Mouse (Mus musculus): ENCODE measurements around the gene Vps9d1. TPM values are rescaled to one million over a fixed set of nuclear protein-coding genes. Genes with fewer than 3 reads are reported as not detected.
A peak's percentile ranks its signal among the peaks of the same experiment; 100 is the strongest.
"Not testable (repeated sequence)": the region's sequence is repeated elsewhere in the genome, so short reads cannot be mapped to it uniquely, and the experiment has no call there.

Gene Vps9d1
- polyA plus RNA-seq, 1 experiment from 2014 or later: 20.5 TPM

DNA sequence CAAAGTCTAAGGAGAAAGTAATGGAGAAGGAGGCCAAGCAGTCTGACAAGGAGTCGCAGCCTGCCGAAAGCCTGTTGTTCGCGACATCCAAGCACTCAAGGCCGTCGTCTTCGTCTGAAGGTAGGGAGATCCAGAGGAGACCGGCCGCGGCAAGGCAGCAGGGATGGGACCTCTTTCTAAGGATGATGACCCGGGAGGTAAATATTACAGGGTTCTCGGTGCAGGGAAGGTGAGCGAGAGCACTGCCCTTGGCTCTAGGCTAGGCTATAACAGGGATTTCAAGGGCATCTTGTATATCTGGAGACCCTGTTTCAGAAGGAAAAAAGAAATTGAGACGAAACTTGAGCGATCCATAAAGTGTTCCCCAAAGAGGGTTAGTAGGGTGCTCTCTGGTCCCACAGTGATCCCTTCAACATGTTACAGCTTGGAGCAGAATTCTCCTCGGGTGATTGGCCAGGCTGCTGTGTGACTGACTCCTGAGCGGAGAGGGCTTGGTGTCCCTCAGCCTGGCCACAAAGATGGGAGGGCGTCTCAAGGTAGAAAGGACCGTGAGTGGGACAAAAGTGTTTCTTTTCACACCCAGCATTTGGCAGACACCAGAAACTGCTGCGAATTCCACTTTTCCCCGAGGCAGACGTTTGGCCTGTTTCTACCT lies 40.9 kb downstream of the Vps9d1 start:
- peak overlapping the region; percentile 82 to 91 for H3K4me3 ChIP-seq (ENCODE audit: control insufficient read depth in 1 of 2, insufficient read depth in 1 of 2, low read depth in 1 of 2, low read length in 2 of 2)
- no peaks in the 10 kb centered on the region for H3K9me3 ChIP-seq (ENCODE audit: control insufficient read depth, low read length)
- H3K27me3 ChIP-seq (ENCODE audit: control insufficient read depth, insufficient read depth, low read length): no peaks in the 10 kb centered on the region
- H3K36me3 ChIP-seq (ENCODE audit: control insufficient read depth, insufficient read depth, low read length): peaks cover 24% of the 10 kb centered on the region
- H3K27ac ChIP-seq (replicated peaks in 1 of 2; ENCODE audit: control insufficient read depth in 1 of 2, insufficient read depth in 1 of 2, low read depth in 2 of 2, low read length in 2 of 2): peak overlapping the region; percentile 6 to 41; a peak in 2 of 4 replicates
- peaks cover 13 to 19% of the 10 kb centered on the region in 2 experiments for H3K4me1 ChIP-seq (ENCODE audit: control insufficient read depth in 2 of 2, insufficient read depth in 2 of 2, low read length in 2 of 2)
- H3K9ac ChIP-seq (ENCODE audit: low read length): peak overlapping the region; percentile 96
- H3K4me2 ChIP-seq (ENCODE audit: low read length): peak overlapping the region; percentile 65
- ATAC-seq (ENCODE audit: insufficient number of reproducible peaks, insufficient read depth, low FRiP score, low read depth): peak; percentile 4; the same call in 1 of the 2 replicates
- WGBS: 18% methylated on average over 22 of the region's 22 CpGs

DNA sequence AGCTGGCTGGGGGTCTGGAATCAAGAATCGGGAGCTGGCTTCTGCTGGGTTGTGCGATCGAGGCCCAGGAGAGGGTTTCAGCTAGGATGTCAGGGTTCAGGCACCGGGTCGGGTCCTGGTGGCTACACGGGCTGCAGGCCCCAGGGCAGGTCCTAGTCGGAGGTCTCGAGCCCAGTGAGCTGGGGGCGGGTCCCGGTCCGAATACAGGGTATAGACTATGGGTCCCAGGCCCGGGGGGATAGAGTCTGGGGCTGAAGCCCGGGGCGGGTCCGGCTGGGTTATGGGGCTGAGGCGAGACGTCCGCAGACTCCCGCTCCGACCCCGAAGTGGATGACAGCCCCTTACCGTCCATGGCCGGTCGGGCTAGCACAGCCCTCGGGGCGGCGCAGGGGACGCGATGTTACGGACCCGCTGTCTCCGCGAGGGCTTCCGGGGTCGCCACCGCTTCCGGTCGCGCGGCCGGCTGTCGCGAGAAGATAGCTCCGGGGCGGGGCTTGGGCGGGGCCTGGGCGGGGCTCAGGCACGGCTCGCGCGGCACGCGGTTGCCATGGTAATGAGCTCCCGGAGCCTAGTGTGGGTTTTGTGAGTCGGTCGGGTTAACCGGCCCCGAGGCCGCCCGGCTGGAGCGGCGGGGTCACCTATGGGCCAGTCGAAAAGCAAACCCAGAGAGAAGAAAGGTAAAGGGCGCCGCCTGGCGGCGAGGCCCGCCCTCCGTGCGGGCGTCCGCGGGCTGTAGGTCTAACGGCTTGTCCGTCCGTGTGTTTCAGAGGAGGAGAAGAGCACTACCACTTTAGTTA lies 41.6 kb downstream of the Vps9d1 start, which contains the start of the genes Chmp1a and Spata33:
TSS of gene Chmp1a (minus strand) at position 443 of the 797 bp plus-strand sequence.
TSS of gene Spata33 (plus strand) at position 512 of the 797 bp plus-strand sequence.
- Histone ChIP-seq H3K4me3 (ENCODE audit: control insufficient read depth in 1 of 2, insufficient read depth in 1 of 2, low read depth in 1 of 2, low read length in 2 of 2) (peak within 1 kb of the TSS; percentile 82 to 91), H3K4me1 (ENCODE audit: control insufficient read depth in 2 of 2, insufficient read depth in 2 of 2, low read length in 2 of 2) (peaks cover 13 to 19% of the 10 kb centered on the region in 2 experiments), H3K27me3 (ENCODE audit: control insufficient read depth, insufficient read depth, low read length) (no peaks in the 10 kb centered on the region), H3K36me3 (ENCODE audit: control insufficient read depth, insufficient read depth, low read length) (peaks cover 31% of the 10 kb centered on the region), H3K9me3 (ENCODE audit: control insufficient read depth, low read length) (no peaks in the 10 kb centered on the region), H3K4me2 (ENCODE audit: low read length) (peak within 1 kb of the TSS; percentile 65), H3K9ac (ENCODE audit: low read length) (peak within 1 kb of the TSS; percentile 96), H3K27ac (replicated peaks in 1 of 2; ENCODE audit: control insufficient read depth in 1 of 2, insufficient read depth in 1 of 2, low read depth in 2 of 2, low read length in 2 of 2) (peak within 1 kb of the TSS; percentile 6 to 41; a peak in 3 of 4 replicates)
- WGBS: under 1% methylated on average over 72 of the region's 76 CpGs
- ATAC-seq (ENCODE audit: insufficient number of reproducible peaks, insufficient read depth, low FRiP score, low read depth): peak; percentile 87

DNA sequence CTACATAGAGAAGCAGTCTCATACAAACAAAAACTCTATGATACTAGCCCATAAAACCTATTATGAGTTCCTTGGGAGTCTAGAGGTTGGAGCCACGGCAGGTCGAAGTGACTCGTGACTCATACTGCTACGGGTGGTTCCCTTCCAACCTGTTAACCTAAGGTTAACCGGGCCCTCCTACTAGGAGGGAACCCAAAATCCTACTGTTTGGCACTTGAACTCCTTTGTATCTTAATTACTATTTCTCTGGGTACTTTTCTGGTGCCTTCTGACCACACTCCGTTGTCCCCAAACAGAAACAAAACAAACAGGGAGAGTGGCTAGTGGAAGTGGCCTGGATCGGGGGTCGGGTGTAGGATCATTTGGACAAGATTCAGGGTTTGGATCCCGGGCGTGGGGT lies 42.3 kb downstream of the Vps9d1 start:
- Histone ChIP-seq H3K36me3 (ENCODE audit: control insufficient read depth, insufficient read depth, low read length) (peaks cover 38% of the 10 kb centered on the region), H3K9me3 (ENCODE audit: control insufficient read depth, low read length) (no peaks in the 10 kb centered on the region)
- ATAC-seq (ENCODE audit: insufficient number of reproducible peaks, insufficient read depth, low FRiP score, low read depth): no peak

DNA sequence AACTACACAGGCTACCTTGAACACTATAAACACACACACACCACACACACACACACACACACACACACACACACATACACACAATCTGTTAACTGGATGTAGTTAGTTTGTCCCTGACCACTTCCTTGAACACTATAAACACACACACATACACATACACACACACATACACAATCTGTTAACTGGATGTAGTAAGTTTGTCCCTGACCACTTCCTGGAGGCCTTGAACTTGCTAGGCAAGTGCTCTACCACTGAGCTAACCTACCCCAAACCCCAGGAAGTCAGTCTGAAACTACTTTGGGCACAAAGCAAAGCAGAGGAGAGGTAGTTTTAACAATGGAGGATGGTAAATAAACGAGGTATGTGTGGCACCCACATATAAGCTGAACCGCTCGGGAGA lies 50.6 kb downstream of the Vps9d1 start:
- H3K4me2 ChIP-seq (ENCODE audit: low read length): no peak overlapping the region

More for the DNA sequence above, 42.3 kb downstream of the Vps9d1 start:
- H3K27ac ChIP-seq (replicated peaks in 1 of 2; ENCODE audit: control insufficient read depth in 1 of 2, insufficient read depth in 1 of 2, low read depth in 2 of 2, low read length in 2 of 2): no peak overlapping the region
- H3K27me3 ChIP-seq (ENCODE audit: control insufficient read depth, insufficient read depth, low read length): no peaks in the 10 kb centered on the region
- H3K4me2 ChIP-seq (ENCODE audit: low read length): peak overlapping the region; percentile 65
- H3K4me3 ChIP-seq (ENCODE audit: control insufficient read depth in 1 of 2, insufficient read depth in 1 of 2, low read depth in 1 of 2, low read length in 2 of 2): peak overlapping the region; percentile 82 to 91
- peaks cover 13 to 19% of the 10 kb centered on the region in 2 experiments for H3K4me1 ChIP-seq (ENCODE audit: control insufficient read depth in 2 of 2, insufficient read depth in 2 of 2, low read length in 2 of 2)
- 40% methylated on average over 10 of the region's 10 CpGs for WGBS
- peak overlapping the region; percentile 96 for H3K9ac ChIP-seq (ENCODE audit: low read length)

DNA sequence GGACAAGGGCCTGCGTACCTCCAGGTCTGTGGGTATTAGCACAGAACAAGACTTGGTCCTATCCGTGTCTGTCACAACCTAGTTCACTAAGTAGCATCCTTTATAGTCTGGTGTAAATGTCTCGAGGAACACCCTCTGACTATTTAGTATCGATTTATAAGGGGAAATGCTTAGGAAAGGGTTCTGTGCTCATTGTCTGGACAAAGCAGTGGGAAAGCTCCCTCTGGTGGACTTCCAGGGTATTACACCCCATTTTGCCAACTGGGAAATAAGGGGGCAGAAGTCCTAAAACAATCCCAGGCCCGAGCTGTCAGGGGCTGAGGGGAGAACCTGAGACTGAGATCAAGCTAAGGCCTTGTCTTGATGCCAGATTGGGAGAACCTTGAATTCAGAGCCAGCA lies 51.9 kb downstream of the Vps9d1 start:
- no peak overlapping the region for H3K4me2 ChIP-seq (ENCODE audit: low read length)
- no peaks in the 10 kb centered on the region; the same call in 1 of the 2 replicates for H3K27me3 ChIP-seq (ENCODE audit: control insufficient read depth, insufficient read depth, low read length)
- 28% methylated on average over 5 of the region's 5 CpGs for WGBS
- no peak overlapping the region for H3K4me3 ChIP-seq (ENCODE audit: control insufficient read depth in 1 of 2, insufficient read depth in 1 of 2, low read depth in 1 of 2, low read length in 2 of 2)
- no peaks in the 10 kb centered on the region for H3K4me1 ChIP-seq (ENCODE audit: control insufficient read depth in 2 of 2, insufficient read depth in 2 of 2, low read length in 2 of 2)
- no peak overlapping the region for H3K27ac ChIP-seq (replicated peaks in 1 of 2; ENCODE audit: control insufficient read depth in 1 of 2, insufficient read depth in 1 of 2, low read depth in 2 of 2, low read length in 2 of 2)
- no peak overlapping the region for H3K9ac ChIP-seq (ENCODE audit: low read length)
- peaks cover 33% of the 10 kb centered on the region for H3K36me3 ChIP-seq (ENCODE audit: control insufficient read depth, insufficient read depth, low read length)
- ATAC-seq (ENCODE audit: insufficient number of reproducible peaks, insufficient read depth, low FRiP score, low read depth): no peak
- no peaks in the 10 kb centered on the region for H3K9me3 ChIP-seq (ENCODE audit: control insufficient read depth, low read length)

More for the DNA sequence above, 50.6 kb downstream of the Vps9d1 start:
- H3K4me3 ChIP-seq (ENCODE audit: control insufficient read depth in 1 of 2, insufficient read depth in 1 of 2, low read depth in 1 of 2, low read length in 2 of 2): no peak overlapping the region
- no peak overlapping the region for H3K27ac ChIP-seq (replicated peaks in 1 of 2; ENCODE audit: control insufficient read depth in 1 of 2, insufficient read depth in 1 of 2, low read depth in 2 of 2, low read length in 2 of 2)
- 79% methylated on average over 3 of the region's 3 CpGs for WGBS
- no peaks in the 10 kb centered on the region; the same call in 1 of the 2 replicates for H3K27me3 ChIP-seq (ENCODE audit: control insufficient read depth, insufficient read depth, low read length)
- H3K36me3 ChIP-seq (ENCODE audit: control insufficient read depth, insufficient read depth, low read length): peaks cover 45% of the 10 kb centered on the region
- no peaks in the 10 kb centered on the region for H3K4me1 ChIP-seq (ENCODE audit: control insufficient read depth in 2 of 2, insufficient read depth in 2 of 2, low read length in 2 of 2)
- no peak for ATAC-seq (ENCODE audit: insufficient number of reproducible peaks, insufficient read depth, low FRiP score, low read depth)
- H3K9ac ChIP-seq (ENCODE audit: low read length): no peak overlapping the region
- H3K9me3 ChIP-seq (ENCODE audit: control insufficient read depth, low read length): no peaks in the 10 kb centered on the region

DNA sequence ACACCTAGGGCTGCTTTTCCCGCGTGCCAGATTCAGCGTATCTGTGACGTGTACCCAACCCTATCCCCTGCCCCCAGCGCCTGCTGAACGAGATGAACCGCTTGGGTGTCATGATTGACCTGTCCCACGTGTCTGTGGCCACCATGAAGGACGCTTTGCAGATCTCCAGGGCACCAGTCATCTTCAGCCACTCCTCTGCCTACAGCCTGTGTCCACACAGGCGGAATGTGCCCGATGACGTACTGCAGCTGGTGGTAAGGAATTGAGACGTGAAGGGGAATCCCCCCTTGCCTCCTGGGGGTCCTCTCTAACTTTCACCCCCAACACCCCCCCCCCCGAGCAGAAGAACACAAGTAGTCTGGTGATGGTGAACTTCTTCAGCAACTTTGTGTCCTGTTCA lies 54.3 kb downstream of the Vps9d1 start:
- Histone ChIP-seq H3K9me3 (ENCODE audit: control insufficient read depth, low read length) (no peaks in the 10 kb centered on the region), H3K36me3 (ENCODE audit: control insufficient read depth, insufficient read depth, low read length) (peaks cover 12% of the 10 kb centered on the region), H3K4me3 (ENCODE audit: control insufficient read depth in 1 of 2, insufficient read depth in 1 of 2, low read depth in 1 of 2, low read length in 2 of 2) (no peak overlapping the region), H3K27ac (replicated peaks in 1 of 2; ENCODE audit: control insufficient read depth in 1 of 2, insufficient read depth in 1 of 2, low read depth in 2 of 2, low read length in 2 of 2) (no peak overlapping the region), H3K9ac (ENCODE audit: low read length) (no peak overlapping the region), H3K4me1 (ENCODE audit: control insufficient read depth in 2 of 2, insufficient read depth in 2 of 2, low read length in 2 of 2) (no peaks in the 10 kb centered on the region), H3K4me2 (ENCODE audit: low read length) (no peak overlapping the region), H3K27me3 (ENCODE audit: control insufficient read depth, insufficient read depth, low read length) (no peaks in the 10 kb centered on the region; the same call in 1 of the 2 replicates)
- no peak for ATAC-seq (ENCODE audit: insufficient number of reproducible peaks, insufficient read depth, low FRiP score, low read depth)
- WGBS: 55% methylated on average over 14 of the region's 14 CpGs

DNA sequence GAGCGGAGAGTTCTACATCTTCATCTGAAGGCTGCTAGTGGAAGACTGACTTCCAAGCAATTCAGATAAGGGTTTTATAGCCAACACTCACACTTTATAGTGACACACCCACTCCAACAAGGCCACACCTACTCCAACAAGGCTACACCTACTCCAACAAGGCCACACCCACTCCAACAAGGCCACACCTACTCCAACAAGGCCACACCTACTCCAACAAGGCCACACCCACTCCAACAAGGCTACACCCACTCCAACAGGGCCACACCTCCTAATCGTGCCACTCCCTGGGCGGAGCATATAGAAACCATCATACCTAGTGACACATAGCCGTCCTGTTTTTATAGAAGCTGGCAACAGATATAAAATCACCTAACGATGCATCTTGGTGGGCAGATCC lies 57.1 kb downstream of the Vps9d1 start:
- not testable (repeated sequence) for H3K27ac ChIP-seq (replicated peaks in 1 of 2; ENCODE audit: control insufficient read depth in 1 of 2, insufficient read depth in 1 of 2, low read depth in 2 of 2, low read length in 2 of 2); H3K9me3 ChIP-seq (ENCODE audit: control insufficient read depth, low read length); H3K9ac ChIP-seq (ENCODE audit: low read length); H3K4me2 ChIP-seq (ENCODE audit: low read length); H3K36me3 ChIP-seq (ENCODE audit: control insufficient read depth, insufficient read depth, low read length); H3K4me3 ChIP-seq (ENCODE audit: control insufficient read depth in 1 of 2, insufficient read depth in 1 of 2, low read depth in 1 of 2, low read length in 2 of 2); H3K27me3 ChIP-seq (ENCODE audit: control insufficient read depth, insufficient read depth, low read length); H3K4me1 ChIP-seq (ENCODE audit: control insufficient read depth in 2 of 2, insufficient read depth in 2 of 2, low read length in 2 of 2); ATAC-seq (ENCODE audit: insufficient number of reproducible peaks, insufficient read depth, low FRiP score, low read depth)
- WGBS: 71% methylated on average over 5 of the region's 5 CpGs

Measured in heart, embryonic 14.5 days (tissue).